Mouse (Mus musculus) right cerebral cortex, postnatal 14 days (tissue): ENCODE data around the gene Adprhl2.

Experiments used
- DNase-seq: peaks from one replicate; pipeline ENCODE4 v3.0.0; 2022

The Adprhl2 gene

GRCm38 (mm10) chr4:126305428-126305827 lies 16.1 kb downstream of the Adprhl2 start:
- DNase-seq: no peak

- DNase-seq: no peak
Measured at GRCm38 (mm10) chr4:126303877-126304276, 17.6 kb downstream of the Adprhl2 start.

GRCm38 (mm10) chr4:126301584-126302309 lies 19.8 kb downstream of the Adprhl2 start:
- DNase-seq: no peak

GRCm38 (mm10) chr4:126300916-126301583 lies 20.5 kb downstream of the Adprhl2 start:
- no peak for DNase-seq

GRCm38 (mm10) chr4:126296617-126297101 lies 24.8 kb downstream of the Adprhl2 start:
- DNase-seq: peak; percentile 41

GRCm38 (mm10) chr4:126295937-126296336 lies 25.6 kb downstream of the Adprhl2 start:
- no peak for DNase-seq

GRCm38 (mm10) chr4:126295152-126295551 lies 26.4 kb downstream of the Adprhl2 start:
- no peak for DNase-seq

GRCm38 (mm10) chr4:126291196-126291595 lies 30.3 kb downstream of the Adprhl2 start:
- no peak for DNase-seq

- no peak for DNase-seq
Measured at GRCm38 (mm10) chr4:126290314-126290713, 31.2 kb downstream of the Adprhl2 start.

GRCm38 (mm10) chr4:126288085-126288666 lies 33.3 kb downstream of the Adprhl2 start:
- no peak for DNase-seq

GRCm38 (mm10) chr4:126287302-126287995 lies 34.1 kb downstream of the Adprhl2 start:
- no peak for DNase-seq

- no peak for DNase-seq
Measured at GRCm38 (mm10) chr4:126286492-126286891, 35.0 kb downstream of the Adprhl2 start, which contains the start of gene Col8a2. Gene Col8a2, plus strand, starts transcription at chr4:126286793.

- no peak for DNase-seq
Measured at GRCm38 (mm10) chr4:126283582-126283981, 37.9 kb downstream of the Adprhl2 start.

- DNase-seq: no peak
Measured at GRCm38 (mm10) chr4:126281706-126282105, 39.8 kb downstream of the Adprhl2 start.

- DNase-seq: no peak
Measured at GRCm38 (mm10) chr4:126278961-126279360, 42.5 kb downstream of the Adprhl2 start.

GRCm38 (mm10) chr4:126278565-126278915 lies 43.0 kb downstream of the Adprhl2 start:
- no peak for DNase-seq

GRCm38 (mm10) chr4:126277906-126278564 lies 43.5 kb downstream of the Adprhl2 start:
- peak; percentile 47 for DNase-seq

- DNase-seq: no peak
Measured at GRCm38 (mm10) chr4:126275681-126276131, 45.8 kb downstream of the Adprhl2 start.

GRCm38 (mm10) chr4:126275081-126275480 lies 46.4 kb downstream of the Adprhl2 start:
- DNase-seq: no peak

GRCm38 (mm10) chr4:126273753-126274152 lies 47.8 kb downstream of the Adprhl2 start:
- DNase-seq: no peak

GRCm38 (mm10) chr4:126269292-126269691 lies 52.2 kb downstream of the Adprhl2 start:
- DNase-seq: no peak
